Mouse (Mus musculus) hindbrain, embryonic 16.5 days (tissue): ENCODE results near the gene Hal. TPM values are rescaled to one million over a fixed set of nuclear protein-coding genes. Genes with fewer than 3 reads are reported as not detected.

Experiments
- ATAC-seq: fragments of 200-750 bp; cut with Nextera tagmentation; 2 replicates; pipeline ENCODE4 v1.8.0; 2017; ENCODE audit warnings: moderate TSS enrichment, moderate library complexity
- H3K27ac ChIP-seq: fragments of 300-500 bp; sonication (generic); 2 replicates; pipeline ENCODE4 v1.5.1; 2014; ENCODE audit warnings: low read depth, mild to moderate bottlenecking, control low read depth, low read length, moderate library complexity
- H3K27me3 ChIP-seq: fragments of 300-500 bp; sonication (generic); replicated peaks from 2 replicates; pipeline ENCODE4 v1.6.1; 2014; ENCODE audit warnings: low read length; ENCODE audit not compliant: control insufficient read depth, insufficient read depth
- H3K36me3 ChIP-seq: fragments of 300-500 bp; sonication (generic); 2 replicates; pipeline ENCODE4 v1.6.1; 2014; ENCODE audit warnings: mild to moderate bottlenecking, low read length, moderate library complexity, mixed read lengths; ENCODE audit not compliant: control insufficient read depth, insufficient read depth
- H3K4me1 ChIP-seq: fragments of 300-500 bp; sonication (generic); 2 replicates; pipeline ENCODE4 v1.6.1; 2014; ENCODE audit warnings: low read depth, low read length; ENCODE audit not compliant: control insufficient read depth, insufficient read depth
- H3K4me2 ChIP-seq: fragments of 300-500 bp; sonication (generic); 2 replicates; pipeline ENCODE4 v1.6.1; 2014; ENCODE audit warnings: mild to moderate bottlenecking, low read length, control low read depth, moderate library complexity
- H3K4me3 ChIP-seq: fragments of 300-500 bp; sonication (generic); 2 replicates; pipeline ENCODE4 v1.5.1; 2014; ENCODE audit warnings: mild to moderate bottlenecking, low read length, control low read depth, moderate library complexity
- H3K9ac ChIP-seq: fragments of 300-500 bp; sonication (generic); 2 replicates; pipeline ENCODE4 v1.6.1; 2014; ENCODE audit warnings: low read depth, mild to moderate bottlenecking, control low read depth, low read length, moderate library complexity
- H3K9me3 ChIP-seq: fragments of 300-500 bp; sonication (generic); 2 replicates; pipeline ENCODE4 v1.6.1; 2014; ENCODE audit warnings: mild to moderate bottlenecking, low read length, moderate library complexity; ENCODE audit not compliant: control insufficient read depth
- WGBS: fragments of 180-500 bp; shearing (Covaris S2); extraction: QIAGEN DNeasy Blood & Tissue Kit; methylation state at CpG from one replicate; pipeline ENCODE4 v1.1.7; 2014; 5-methylcytosine and 5-hydroxymethylcytosine counted together
- polyA plus RNA-seq: library from polyadenylated mRNA; unstranded; fragments of >200 nt; fragmentation: Nextera tagmentation; extraction: Ambion mirVana; gene quantifications from 2 replicates; pipeline ENCODE4 v1.2.1, GENCODE M21; 2015

Hal gene
- 0.09 and 0.19 TPM in 2 replicates for polyA plus RNA-seq

- no peaks in the 10 kb centered on the region for H3K27me3 ChIP-seq
- H3K4me1 ChIP-seq: no peaks in the 10 kb centered on the region
- no peak within 1 kb of the TSS for H3K4me2 ChIP-seq
- no peaks in the 10 kb centered on the region for H3K36me3 ChIP-seq
- H3K27ac ChIP-seq: no peak within 1 kb of the TSS
- 50% methylated on average over 17 of the region's 17 CpGs for WGBS
- H3K4me3 ChIP-seq: no peak within 1 kb of the TSS
- no peak for ATAC-seq
- H3K9me3 ChIP-seq: no peaks in the 10 kb centered on the region
- H3K9ac ChIP-seq: 0 out of 2 replicates have a peak within 1 kb of the TSS, but pooled peaks have one; percentile 17
Observed at GRCm38 (mm10) chr10:93488066-93488827, at the start of gene Hal. Gene Hal, plus strand, starts transcription at chr10:93488768.

GRCm38 (mm10) chr10:93441501-93441900 lies 47.1 kb upstream of the Hal start:
- no peak overlapping the region for H3K9ac ChIP-seq
- no peaks in the 10 kb centered on the region for H3K36me3 ChIP-seq
- WGBS: 91% methylated on average over 6 of the region's 6 CpGs
- H3K27ac ChIP-seq: no peak overlapping the region
- no peaks in the 10 kb centered on the region for H3K9me3 ChIP-seq
- H3K4me2 ChIP-seq: no peak overlapping the region
- no peak for ATAC-seq
- no peaks in the 10 kb centered on the region for H3K27me3 ChIP-seq
- no peak overlapping the region for H3K4me3 ChIP-seq
- no peaks in the 10 kb centered on the region for H3K4me1 ChIP-seq

- no peak for ATAC-seq
- H3K9ac ChIP-seq: no peak overlapping the region
- 86% methylated on average over 3 of the region's 3 CpGs for WGBS
Observed at GRCm38 (mm10) chr10:93442183-93442582, 46.4 kb upstream of the Hal start.

GRCm38 (mm10) chr10:93444407-93444806 lies 44.2 kb upstream of the Hal start:
- H3K36me3 ChIP-seq: no peaks in the 10 kb centered on the region
- no peak overlapping the region for H3K9ac ChIP-seq
- 76% methylated on average over 9 of the region's 9 CpGs for WGBS
- H3K27ac ChIP-seq: no peak overlapping the region
- H3K9me3 ChIP-seq: no peaks in the 10 kb centered on the region
- no peak overlapping the region for H3K4me3 ChIP-seq
- no peaks in the 10 kb centered on the region for H3K27me3 ChIP-seq
- no peak for ATAC-seq
- H3K4me2 ChIP-seq: no peak overlapping the region
- H3K4me1 ChIP-seq: no peaks in the 10 kb centered on the region

More at GRCm38 (mm10) chr10:93442183-93442582, 46.4 kb upstream of the Hal start:
- Histone ChIP-seq H3K27me3 (no peaks in the 10 kb centered on the region), H3K27ac (no peak overlapping the region), H3K4me1 (no peaks in the 10 kb centered on the region), H3K36me3 (no peaks in the 10 kb centered on the region), H3K4me3 (no peak overlapping the region), H3K4me2 (no peak overlapping the region), H3K9me3 (no peaks in the 10 kb centered on the region)

- Histone ChIP-seq H3K9ac (no peak overlapping the region), H3K27ac (no peak overlapping the region), H3K9me3 (no peaks in the 10 kb centered on the region), H3K4me1 (peaks cover 3% of the 10 kb centered on the region; the same call in 1 of the 2 replicates), H3K4me2 (no peak overlapping the region), H3K4me3 (no peak overlapping the region), H3K27me3 (no peaks in the 10 kb centered on the region), H3K36me3 (no peaks in the 10 kb centered on the region)
- ATAC-seq: no peak
- WGBS: 69% methylated on average over 10 of the region's 10 CpGs
Observed at GRCm38 (mm10) chr10:93447398-93447797, 41.2 kb upstream of the Hal start.

GRCm38 (mm10) chr10:93454652-93455014 lies 33.9 kb upstream of the Hal start:
- Histone ChIP-seq H3K9me3 (no peaks in the 10 kb centered on the region), H3K27ac (no peak overlapping the region), H3K4me1 (peaks cover 13% of the 10 kb centered on the region), H3K9ac (no peak overlapping the region), H3K36me3 (no peaks in the 10 kb centered on the region), H3K4me2 (peak overlapping the region; percentile 90), H3K4me3 (peak overlapping the region; percentile 80), H3K27me3 (no peaks in the 10 kb centered on the region)
- no peak for ATAC-seq
- WGBS: 63% methylated on average over 7 of the region's 7 CpGs

- Histone ChIP-seq H3K36me3 (peaks cover 9% of the 10 kb centered on the region), H3K9me3 (no peaks in the 10 kb centered on the region), H3K27ac (no peak overlapping the region), H3K9ac (no peak overlapping the region), H3K4me2 (no peak overlapping the region), H3K4me1 (peaks cover 3% of the 10 kb centered on the region; the same call in 1 of the 2 replicates), H3K27me3 (no peaks in the 10 kb centered on the region), H3K4me3 (no peak overlapping the region)
- no peak for ATAC-seq
- 86% methylated on average over 11 of the region's 11 CpGs for WGBS
Observed at GRCm38 (mm10) chr10:93460106-93460505, 28.5 kb upstream of the Hal start.

GRCm38 (mm10) chr10:93462692-93463382 lies 25.7 kb upstream of the Hal start:
- no peaks in the 10 kb centered on the region for H3K27me3 ChIP-seq
- no peak overlapping the region for H3K4me3 ChIP-seq
- no peak overlapping the region for H3K27ac ChIP-seq
- no peak overlapping the region for H3K9ac ChIP-seq
- no peak overlapping the region for H3K4me2 ChIP-seq
- no peaks in the 10 kb centered on the region for H3K4me1 ChIP-seq
- no peak for ATAC-seq
- peaks cover 24% of the 10 kb centered on the region for H3K36me3 ChIP-seq
- H3K9me3 ChIP-seq: no peaks in the 10 kb centered on the region
- WGBS: 91% methylated on average over 7 of the region's 7 CpGs

- Histone ChIP-seq H3K4me2 (no peak overlapping the region), H3K4me1 (no peaks in the 10 kb centered on the region), H3K9me3 (no peaks in the 10 kb centered on the region), H3K36me3 (peaks cover 25% of the 10 kb centered on the region), H3K27ac (no peak overlapping the region), H3K9ac (no peak overlapping the region), H3K4me3 (no peak overlapping the region), H3K27me3 (no peaks in the 10 kb centered on the region)
- 89% methylated on average over 13 of the region's 13 CpGs for WGBS
- ATAC-seq: no peak
Observed at GRCm38 (mm10) chr10:93463611-93464010, 25.0 kb upstream of the Hal start.
